Mouse (Mus musculus): ENCODE measurements around the gene Rnf216. TPM values are rescaled to one million over a fixed set of nuclear protein-coding genes. Genes with fewer than 3 reads are reported as not detected.
A peak's percentile ranks its signal among the peaks of the same experiment; 100 is the strongest.

Rnf216 gene
- polyA plus RNA-seq, 1 experiment from 2014 or later: 40.6 TPM

- Histone ChIP-seq H3K27ac (no peak overlapping the region), H3K27me3 (ENCODE audit: insufficient read depth, poor library complexity, severe bottlenecking) (no peaks in the 10 kb centered on the region), H3K4me1 (no peaks in the 10 kb centered on the region), H3K36me3 (peaks cover 89% of the 10 kb centered on the region), H3K9me3 (no peaks in the 10 kb centered on the region), H3K4me3 (no peak overlapping the region)
- WGBS: 92% methylated on average over 1 of the region's 1 CpGs
- DNase-seq (ENCODE audit: low spot score): no peak
These were observed 33.0 kb downstream of the Rnf216 start for GRCm38 (mm10) chr5:143079806-143080205.

- Histone ChIP-seq H3K9me3 (no peaks in the 10 kb centered on the region), H3K27ac (no peak overlapping the region), H3K36me3 (peaks cover 90% of the 10 kb centered on the region), H3K4me1 (no peaks in the 10 kb centered on the region), H3K27me3 (ENCODE audit: insufficient read depth, poor library complexity, severe bottlenecking) (no peaks in the 10 kb centered on the region), H3K4me3 (no peak overlapping the region)
- WGBS: 73% methylated on average over 3 of the region's 3 CpGs
- DNase-seq (ENCODE audit: low spot score): no peak
These were observed 36.1 kb downstream of the Rnf216 start for GRCm38 (mm10) chr5:143076603-143077143.

- Histone ChIP-seq H3K36me3 (peaks cover 86% of the 10 kb centered on the region), H3K4me3 (no peak overlapping the region), H3K9me3 (no peaks in the 10 kb centered on the region), H3K27me3 (ENCODE audit: insufficient read depth, poor library complexity, severe bottlenecking) (no peaks in the 10 kb centered on the region), H3K4me1 (no peaks in the 10 kb centered on the region), H3K27ac (no peak overlapping the region)
- no peak for DNase-seq (ENCODE audit: low spot score)
- WGBS: 97% methylated on average over 2 of the region's 2 CpGs
These were observed 36.8 kb downstream of the Rnf216 start for GRCm38 (mm10) chr5:143075987-143076386.

- no peak for DNase-seq (ENCODE audit: low spot score)
- H3K27ac ChIP-seq: no peak overlapping the region
- WGBS: 86% methylated on average over 2 of the region's 2 CpGs
- no peaks in the 10 kb centered on the region for H3K27me3 ChIP-seq (ENCODE audit: insufficient read depth, poor library complexity, severe bottlenecking)
- peaks cover 71% of the 10 kb centered on the region for H3K36me3 ChIP-seq
- H3K4me3 ChIP-seq: no peak overlapping the region
- no peaks in the 10 kb centered on the region for H3K9me3 ChIP-seq
- H3K4me1 ChIP-seq: peaks cover 7% of the 10 kb centered on the region
These were observed 43.7 kb downstream of the Rnf216 start for GRCm38 (mm10) chr5:143069048-143069447.

- H3K4me1 ChIP-seq: peaks cover 7% of the 10 kb centered on the region
- no peak overlapping the region for H3K4me3 ChIP-seq
- H3K36me3 ChIP-seq: peaks cover 70% of the 10 kb centered on the region
- no peaks in the 10 kb centered on the region for H3K27me3 ChIP-seq (ENCODE audit: insufficient read depth, poor library complexity, severe bottlenecking)
- no peak for DNase-seq (ENCODE audit: low spot score)
- no peak overlapping the region for H3K27ac ChIP-seq
- WGBS: 81% methylated on average over 3 of the region's 3 CpGs
- no peaks in the 10 kb centered on the region for H3K9me3 ChIP-seq
These were observed 44.4 kb downstream of the Rnf216 start for GRCm38 (mm10) chr5:143068382-143068781.

GRCm38 (mm10) chr5:143066551-143066958 lies 46.2 kb downstream of the Rnf216 start:
- no peak for DNase-seq (ENCODE audit: low spot score)
- no peaks in the 10 kb centered on the region for H3K27me3 ChIP-seq (ENCODE audit: insufficient read depth, poor library complexity, severe bottlenecking)
- H3K4me3 ChIP-seq: no peak overlapping the region
- no peaks in the 10 kb centered on the region for H3K9me3 ChIP-seq
- WGBS: 10% methylated on average over 1 of the region's 1 CpGs
- peaks cover 13% of the 10 kb centered on the region for H3K4me1 ChIP-seq
- no peak overlapping the region for H3K27ac ChIP-seq
- peaks cover 63% of the 10 kb centered on the region for H3K36me3 ChIP-seq

- H3K4me3 ChIP-seq: no peak overlapping the region
- no peaks in the 10 kb centered on the region for H3K27me3 ChIP-seq (ENCODE audit: insufficient read depth, poor library complexity, severe bottlenecking)
- peaks cover 63% of the 10 kb centered on the region for H3K36me3 ChIP-seq
- WGBS: 93% methylated on average over 1 of the region's 1 CpGs
- no peaks in the 10 kb centered on the region for H3K9me3 ChIP-seq
- peaks cover 17% of the 10 kb centered on the region for H3K4me1 ChIP-seq
- DNase-seq (ENCODE audit: low spot score): no peak
- H3K27ac ChIP-seq: no peak overlapping the region
These were observed 46.7 kb downstream of the Rnf216 start for GRCm38 (mm10) chr5:143066096-143066495.

- no peaks in the 10 kb centered on the region for H3K9me3 ChIP-seq
- H3K4me1 ChIP-seq: peaks cover 26% of the 10 kb centered on the region
- H3K27ac ChIP-seq: no peak overlapping the region
- no peaks in the 10 kb centered on the region for H3K27me3 ChIP-seq (ENCODE audit: insufficient read depth, poor library complexity, severe bottlenecking)
- H3K36me3 ChIP-seq: peaks cover 63% of the 10 kb centered on the region
- DNase-seq (ENCODE audit: low spot score): no peak
- no peak overlapping the region for H3K4me3 ChIP-seq
- WGBS: 92% methylated on average over 2 of the region's 2 CpGs
These were observed 47.6 kb downstream of the Rnf216 start for GRCm38 (mm10) chr5:143065230-143065629.

GRCm38 (mm10) chr5:143062251-143062650 lies 50.5 kb downstream of the Rnf216 start:
- no peak for DNase-seq (ENCODE audit: low spot score)
- Histone ChIP-seq H3K36me3 (peaks cover 49% of the 10 kb centered on the region), H3K4me1 (peaks cover 56% of the 10 kb centered on the region), H3K4me3 (no peak overlapping the region), H3K27me3 (ENCODE audit: insufficient read depth, poor library complexity, severe bottlenecking) (no peaks in the 10 kb centered on the region), H3K27ac (peak overlapping the region; percentile 83), H3K9me3 (no peaks in the 10 kb centered on the region)
- 74% methylated on average over 3 of the region's 3 CpGs for WGBS

GRCm38 (mm10) chr5:143061511-143061910 lies 51.3 kb downstream of the Rnf216 start:
- no peak for DNase-seq (ENCODE audit: low spot score)
- no peak overlapping the region for H3K4me3 ChIP-seq
- peaks cover 62% of the 10 kb centered on the region for H3K4me1 ChIP-seq
- 41% methylated on average over 3 of the region's 3 CpGs for WGBS
- no peaks in the 10 kb centered on the region for H3K9me3 ChIP-seq
- H3K27me3 ChIP-seq (ENCODE audit: insufficient read depth, poor library complexity, severe bottlenecking): no peaks in the 10 kb centered on the region
- H3K27ac ChIP-seq: peak overlapping the region; percentile 83
- peaks cover 43% of the 10 kb centered on the region for H3K36me3 ChIP-seq

- no peak overlapping the region for H3K4me3 ChIP-seq
- peaks cover 64% of the 10 kb centered on the region for H3K4me1 ChIP-seq
- DNase-seq (ENCODE audit: low spot score): no peak
- no peaks in the 10 kb centered on the region for H3K27me3 ChIP-seq (ENCODE audit: insufficient read depth, poor library complexity, severe bottlenecking)
- no peaks in the 10 kb centered on the region for H3K9me3 ChIP-seq
- WGBS: 25% methylated on average over 2 of the region's 2 CpGs
- peak overlapping the region; percentile 83 for H3K27ac ChIP-seq
- peaks cover 37% of the 10 kb centered on the region for H3K36me3 ChIP-seq
These were observed 51.9 kb downstream of the Rnf216 start for GRCm38 (mm10) chr5:143060774-143061385.

GRCm38 (mm10) chr5:143059958-143060357 lies 52.8 kb downstream of the Rnf216 start:
- DNase-seq (ENCODE audit: low spot score): no peak
- Histone ChIP-seq H3K27me3 (ENCODE audit: insufficient read depth, poor library complexity, severe bottlenecking) (no peaks in the 10 kb centered on the region), H3K27ac (peak overlapping the region; percentile 83; the same call in 1 of the 2 replicates), H3K36me3 (peaks cover 28% of the 10 kb centered on the region), H3K9me3 (no peaks in the 10 kb centered on the region), H3K4me1 (peaks cover 67% of the 10 kb centered on the region), H3K4me3 (no peak overlapping the region)
- 64% methylated on average over 1 of the region's 1 CpGs for WGBS

GRCm38 (mm10) chr5:143059182-143059581 lies 53.6 kb downstream of the Rnf216 start:
- Histone ChIP-seq H3K27me3 (ENCODE audit: insufficient read depth, poor library complexity, severe bottlenecking) (no peaks in the 10 kb centered on the region), H3K36me3 (peaks cover 21% of the 10 kb centered on the region), H3K4me1 (peaks cover 74% of the 10 kb centered on the region), H3K27ac (peak overlapping the region; percentile 83), H3K9me3 (no peaks in the 10 kb centered on the region), H3K4me3 (no peak overlapping the region)
- DNase-seq (ENCODE audit: low spot score): no peak

- Histone ChIP-seq H3K4me3 (no peak overlapping the region), H3K27me3 (ENCODE audit: insufficient read depth, poor library complexity, severe bottlenecking) (no peaks in the 10 kb centered on the region), H3K4me1 (peaks cover 79% of the 10 kb centered on the region), H3K36me3 (peaks cover 17% of the 10 kb centered on the region; the same call in 1 of the 2 replicates), H3K27ac (peak overlapping the region; percentile 83), H3K9me3 (no peaks in the 10 kb centered on the region)
- DNase-seq (ENCODE audit: low spot score): peak; percentile 73
These were observed 54.1 kb downstream of the Rnf216 start for GRCm38 (mm10) chr5:143058675-143059074.
